Mouse (Mus musculus) urinary bladder, postnatal 4 days (tissue): ENCODE measurements around the gene Ecd.

Experiments
- DNase-seq, 2 experiments: peaks; one replicate each; pipeline ENCODE4 v3.0.0; 2021 to 2022; ENCODE audit warnings: low spot score in 2 of 2

Ecd gene

DNA sequence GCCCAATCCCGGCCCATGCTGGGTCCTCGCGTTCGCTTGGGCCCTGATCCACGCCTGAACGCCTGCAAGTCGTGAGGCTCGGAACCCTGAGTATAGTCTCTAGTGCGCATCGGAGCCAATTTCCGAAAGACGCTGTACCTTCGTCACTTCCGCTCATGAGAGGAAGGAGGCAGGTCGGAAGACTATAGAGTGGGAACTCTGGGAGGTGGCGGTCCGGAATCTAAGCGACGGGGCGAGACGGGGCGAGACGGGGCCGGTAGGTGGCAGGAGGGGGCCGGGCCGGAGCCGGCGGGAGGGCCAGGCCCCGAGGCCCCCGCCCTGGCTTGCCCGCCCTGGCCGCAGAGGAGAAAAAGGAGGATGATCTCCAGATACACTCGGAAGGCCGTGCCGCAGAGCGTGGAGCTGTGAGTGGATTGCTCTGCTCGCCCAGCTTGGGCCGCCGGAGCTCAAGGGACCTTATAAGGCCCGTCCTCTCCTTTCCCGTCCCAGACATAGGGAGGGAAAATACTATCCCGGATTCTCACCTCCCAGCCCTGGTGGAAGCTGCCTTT is at the start of gene Ecd, which contains the start of gene Fam149b:
Gene Ecd, minus strand, starts transcription at position 131 of the 551 bp plus-strand sequence.
Gene Fam149b, plus strand, starts transcription at position 172 of the 551 bp plus-strand sequence.
- peak; percentile 88 to 91 for DNase-seq

DNA sequence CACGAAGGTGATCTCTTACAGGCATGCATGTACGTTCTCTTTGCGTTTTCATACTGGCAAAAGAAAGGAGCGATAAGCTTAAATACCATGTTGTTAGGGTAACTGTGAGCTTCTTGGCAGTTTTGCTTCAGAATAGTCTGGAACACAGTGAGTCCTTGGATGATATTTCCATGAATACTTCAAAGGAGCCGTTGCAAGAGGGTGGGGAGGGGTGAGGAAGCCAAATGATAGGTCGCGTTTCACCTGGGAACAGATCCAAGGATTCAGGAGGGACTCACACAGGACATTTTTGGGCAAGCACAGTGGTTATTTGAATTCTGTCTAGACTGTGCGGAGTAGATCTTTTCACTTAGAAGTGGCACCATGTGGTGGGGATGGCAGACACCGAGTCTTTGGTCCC is 49.3 kb upstream of the Ecd start:
- no peak for DNase-seq

DNA sequence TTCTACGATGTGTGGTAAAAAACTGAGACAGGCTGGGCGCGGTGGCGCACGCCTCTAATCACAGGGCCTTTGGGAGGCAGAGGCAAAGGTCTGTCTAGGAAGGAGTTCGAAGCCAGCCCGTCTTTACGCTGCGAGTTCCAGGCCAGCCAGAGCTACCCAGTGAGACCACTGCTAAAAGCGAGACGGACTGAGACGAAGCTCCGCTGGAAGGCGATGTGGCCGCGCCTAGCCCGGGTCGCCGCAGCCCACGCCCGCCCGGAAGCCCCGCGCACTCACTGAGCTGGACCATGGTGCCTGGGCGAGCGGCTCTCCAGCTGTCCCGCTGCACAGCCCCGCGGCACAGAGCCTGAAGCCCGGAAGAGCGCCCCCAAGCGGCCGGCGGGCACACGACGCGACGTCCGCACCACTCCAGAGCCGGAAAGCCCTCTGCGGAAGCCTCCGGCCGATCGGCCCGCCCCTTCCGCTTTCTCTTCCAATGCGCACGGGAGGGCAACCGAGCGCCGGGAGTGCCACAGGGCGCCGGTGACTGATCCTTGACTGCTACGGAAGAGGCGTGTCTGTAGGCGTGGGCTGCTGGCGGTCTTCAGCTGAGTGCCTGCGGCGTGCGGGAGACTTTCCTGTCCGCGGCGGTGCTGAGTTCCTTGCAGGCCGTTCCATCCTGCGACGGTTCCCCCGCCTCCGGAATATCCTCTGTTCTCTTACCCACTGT is 45.4 kb upstream of the Ecd start, which contains the start of gene Mrps16:
Gene Mrps16, minus strand, starts transcription at position 430 of the 709 bp plus-strand sequence.
- peak; percentile 94 for DNase-seq

DNA sequence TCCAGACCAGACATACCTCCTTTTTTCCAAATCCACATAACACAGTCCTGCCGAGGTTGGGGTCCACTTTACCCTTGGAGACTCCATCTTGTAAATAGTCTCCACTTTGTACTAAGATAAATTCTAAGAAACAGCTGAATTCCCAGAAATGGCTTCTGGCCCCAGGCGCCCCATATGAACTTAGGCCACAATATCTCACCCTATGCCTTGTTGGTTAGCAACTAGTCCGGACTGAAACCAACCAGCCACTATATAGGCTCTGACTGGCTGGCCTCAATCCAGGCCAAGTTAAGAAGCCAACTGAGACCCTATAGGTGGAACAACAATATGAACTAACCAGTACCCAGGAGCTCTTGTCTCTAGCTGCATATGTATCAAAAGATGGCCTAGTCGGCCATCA is 44.4 kb upstream of the Ecd start:
- DNase-seq: no peak

DNA sequence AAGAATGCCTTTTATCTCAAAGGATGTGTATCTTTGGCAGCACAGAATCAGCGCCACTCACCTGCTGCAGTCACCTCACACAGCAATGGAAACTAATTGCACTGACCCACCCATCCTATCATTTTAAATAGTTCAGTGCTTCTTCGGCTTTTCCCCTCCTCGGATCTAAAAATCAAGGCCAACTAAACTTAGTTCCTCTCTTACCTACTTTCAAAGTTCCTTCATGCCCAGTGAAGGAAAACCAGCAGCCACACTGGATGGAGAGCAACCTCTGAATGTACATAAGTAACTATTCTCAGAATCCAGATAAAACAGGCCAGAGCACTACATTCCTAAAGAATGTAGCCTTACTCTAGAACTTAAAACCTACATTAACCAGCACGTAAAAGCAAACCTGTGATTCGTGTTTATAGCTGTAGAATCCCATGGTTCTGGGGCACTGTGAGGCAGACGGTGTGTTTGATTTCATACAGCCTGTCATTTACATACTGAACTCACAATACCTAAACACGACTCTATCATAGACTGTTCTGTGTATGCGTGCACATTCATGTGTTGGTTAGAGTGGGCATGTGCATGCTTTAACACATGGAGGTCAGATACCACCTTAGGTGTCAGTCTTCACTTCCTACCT is 41.6 kb upstream of the Ecd start:
- DNase-seq: no peak

DNA sequence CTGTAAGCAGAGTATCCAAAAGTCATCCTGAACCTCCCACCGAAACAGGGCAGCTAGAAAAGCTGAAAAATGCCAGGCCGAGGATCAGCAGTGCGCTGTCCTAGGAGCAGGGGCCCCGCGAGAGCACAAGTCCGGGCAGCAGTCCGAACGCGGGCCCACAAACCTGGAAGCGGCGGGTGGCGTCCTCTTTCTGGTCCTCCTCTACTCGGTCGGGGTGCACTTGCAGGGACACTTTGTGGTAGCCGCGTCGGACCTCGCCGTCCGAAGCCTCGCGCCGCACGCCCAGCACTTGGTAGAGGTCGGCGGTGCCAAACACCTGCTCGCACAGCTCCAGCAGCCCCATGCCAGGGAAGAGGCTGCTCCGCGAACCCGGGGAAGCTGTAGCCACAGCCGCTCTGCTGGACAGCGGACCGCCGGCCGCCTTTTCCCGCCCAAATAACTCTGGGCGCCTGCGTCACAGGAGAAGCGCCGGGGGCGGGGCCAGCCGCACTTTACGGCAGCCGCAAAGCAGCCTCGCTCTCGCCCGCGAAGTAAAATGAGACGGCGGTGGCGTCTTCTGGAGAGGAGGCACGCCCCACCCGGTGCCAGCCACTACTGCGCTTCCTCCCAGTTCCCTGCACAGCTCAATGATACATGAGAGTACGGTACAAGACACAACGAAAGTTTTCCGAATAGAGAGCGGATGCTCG is 40.7 kb upstream of the Ecd start, which contains the start of gene Dnajc9:
Gene Dnajc9, minus strand, starts transcription at position 470 of the 689 bp plus-strand sequence.
- DNase-seq: peak; percentile 92 to 96

DNA sequence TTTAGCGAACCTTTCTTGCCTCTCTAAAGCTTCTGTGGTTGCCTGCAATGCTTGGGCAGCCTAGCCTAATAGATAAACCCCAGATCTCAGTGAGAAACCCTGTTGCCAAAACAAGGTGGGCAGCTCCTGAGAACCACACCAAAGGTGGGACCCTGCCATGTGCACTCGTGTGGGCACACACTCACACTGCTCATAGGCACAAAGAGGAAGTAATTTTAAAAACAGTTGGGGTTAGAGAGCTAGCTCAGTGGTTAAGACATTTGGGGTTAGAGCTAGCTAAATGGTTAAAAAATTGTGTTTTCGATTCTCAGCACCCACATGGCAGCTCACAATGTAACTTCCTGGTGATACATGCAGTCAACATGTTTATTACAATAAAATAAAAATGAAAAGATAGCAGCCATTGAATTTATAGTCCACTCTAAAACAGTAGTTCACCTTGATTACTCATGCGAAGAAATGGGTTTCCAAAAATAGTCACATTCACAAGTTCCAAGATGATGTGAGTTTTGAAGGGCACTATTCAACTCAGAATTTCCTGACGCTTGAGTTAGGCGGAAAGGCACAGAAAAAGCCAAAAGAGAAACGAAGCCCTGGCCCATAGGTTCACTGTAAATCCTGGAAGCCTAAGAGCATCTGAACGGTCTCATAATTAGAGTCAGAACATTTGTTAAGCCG is 32.0 kb upstream of the Ecd start:
- no peak for DNase-seq

DNA sequence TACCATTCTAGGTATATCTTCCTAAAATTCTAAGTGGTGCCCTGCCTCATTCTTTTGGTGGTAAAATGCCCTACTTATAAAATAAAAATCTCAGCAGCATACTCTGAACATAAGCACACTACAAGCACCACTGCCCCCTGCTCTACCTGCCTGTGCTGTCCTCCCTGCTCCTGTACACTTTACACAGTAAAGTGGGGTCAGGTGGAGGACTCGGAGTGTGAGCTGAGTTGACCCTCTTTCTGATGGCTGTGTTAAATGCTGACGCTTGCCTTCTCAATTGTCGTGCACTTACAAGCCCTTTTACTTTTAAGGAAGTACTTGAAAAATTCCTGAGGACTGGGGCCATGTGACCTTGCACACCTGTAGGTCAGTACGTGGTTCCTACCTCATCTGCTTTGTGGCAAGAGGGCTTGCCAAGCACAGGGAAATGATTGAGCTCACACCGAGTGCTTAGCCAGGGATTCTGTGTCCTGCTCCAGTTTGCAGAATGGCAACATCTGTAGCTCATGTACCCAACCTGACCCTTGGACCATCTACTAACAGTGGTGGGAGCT is 31.2 kb upstream of the Ecd start:
- no peak for DNase-seq

DNA sequence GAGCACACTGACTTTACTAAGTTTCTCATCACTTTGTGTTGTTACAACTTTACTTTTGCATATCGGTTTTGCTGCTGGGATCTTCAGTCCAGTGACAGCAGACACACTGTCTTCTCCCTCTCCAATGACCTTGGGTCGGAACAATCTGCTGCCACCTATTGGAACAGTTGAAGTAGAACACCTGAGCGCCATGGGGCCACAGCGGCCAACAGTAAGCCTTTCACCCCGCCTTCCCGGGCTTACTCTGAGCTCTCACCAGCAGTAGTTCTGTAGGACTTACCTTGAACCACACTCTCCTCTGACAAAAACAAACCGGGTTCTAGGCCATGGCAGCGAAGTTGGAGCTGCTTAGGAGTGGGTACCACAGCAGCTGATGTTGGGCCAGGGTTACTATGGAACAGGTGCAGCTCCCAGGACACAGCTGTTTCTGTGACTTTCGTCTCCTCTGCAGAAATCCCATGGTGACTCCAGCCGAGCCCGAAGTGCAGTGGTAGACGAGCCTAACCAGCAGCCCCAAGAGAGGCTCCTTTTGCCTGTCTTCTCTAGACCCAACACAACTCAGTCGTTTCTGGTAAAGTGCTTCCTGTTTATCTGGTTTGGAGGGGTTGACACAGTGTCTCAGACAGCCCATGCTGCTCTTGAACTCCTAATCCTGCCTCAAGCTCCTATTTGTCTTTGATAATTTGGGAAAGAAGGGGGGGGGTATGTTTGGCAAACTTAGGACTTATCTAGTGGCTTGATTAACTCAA is 30.6 kb upstream of the Ecd start:
- DNase-seq: peak in 1 of 2 experiments; percentile 35

DNA sequence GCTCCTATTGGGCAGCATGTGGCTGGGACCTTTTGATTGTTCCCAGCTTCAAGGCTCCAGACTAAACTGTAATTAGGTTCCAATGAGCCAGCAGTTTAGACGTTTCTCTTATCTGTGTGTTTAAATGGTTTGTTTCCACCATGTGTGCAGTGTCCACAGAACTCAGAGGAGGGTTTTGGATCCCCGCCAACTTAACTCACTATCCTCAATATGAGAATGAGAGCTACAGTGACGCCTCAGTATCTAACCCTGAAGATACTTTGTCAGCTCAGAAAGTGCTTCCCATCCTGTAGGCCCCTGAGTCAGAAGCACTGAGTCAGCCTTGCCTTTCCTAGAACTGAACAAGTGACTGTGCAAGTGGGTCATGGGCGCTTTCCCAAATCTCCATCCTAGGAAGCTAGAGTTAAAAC is 29.2 kb upstream of the Ecd start:
- no peak for DNase-seq

DNA sequence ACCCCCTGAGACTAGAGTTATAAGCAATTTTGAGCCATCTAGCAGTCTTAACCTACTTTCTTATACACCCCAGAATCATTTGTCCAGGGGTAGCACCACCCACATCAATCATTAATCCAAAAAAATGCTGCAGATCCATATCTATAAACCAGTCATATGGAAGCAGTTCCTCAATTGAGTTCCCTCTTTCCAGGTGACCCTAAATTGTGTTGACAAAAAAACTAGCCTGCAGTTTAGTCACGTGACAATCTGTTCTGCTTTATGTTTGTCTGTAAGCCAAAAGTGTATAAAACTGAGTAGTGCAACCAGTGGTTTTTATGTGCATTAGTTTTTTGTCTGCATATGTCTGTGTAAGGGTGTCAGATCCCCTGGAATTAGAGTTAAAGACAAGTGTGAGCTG is 23.9 kb upstream of the Ecd start:
- DNase-seq: no peak

DNA sequence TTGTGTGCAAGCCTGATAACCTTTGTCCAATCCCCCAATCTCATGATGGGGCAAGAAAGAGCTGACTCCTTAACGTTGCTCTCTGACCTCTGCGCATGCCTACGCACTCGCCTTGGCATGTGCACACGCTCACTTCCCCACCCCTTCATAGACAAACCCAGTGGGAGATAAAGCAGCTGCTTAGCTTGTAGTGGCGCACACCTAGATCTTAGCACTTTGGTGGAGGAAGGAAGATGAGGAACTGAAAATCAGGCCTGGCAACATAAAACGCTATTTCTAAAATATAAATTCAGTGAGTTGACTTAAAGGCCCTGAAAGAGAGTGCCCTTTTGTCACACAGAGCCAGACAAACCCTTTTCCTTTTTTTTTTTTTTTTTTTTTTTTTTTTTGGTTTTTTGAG is 22.9 kb upstream of the Ecd start:
- no peak for DNase-seq

DNA sequence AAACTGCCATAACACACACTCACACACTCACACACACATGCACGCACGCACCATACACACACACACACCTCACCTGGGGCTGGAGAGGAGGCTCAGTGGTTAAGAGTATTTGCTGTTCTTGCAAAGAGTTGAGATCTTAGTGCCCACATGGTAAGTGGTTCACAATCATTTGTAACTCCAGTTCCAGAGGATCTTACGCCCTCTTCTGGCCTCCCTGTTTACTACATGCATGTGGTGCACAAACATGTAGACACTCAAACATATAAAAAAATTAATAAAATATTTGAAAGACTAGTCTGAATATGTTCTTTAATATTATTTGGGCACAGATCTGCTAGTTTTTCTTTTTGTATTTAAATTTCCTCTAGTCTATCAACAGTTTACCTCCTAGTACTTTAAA is 20.4 kb upstream of the Ecd start:
- DNase-seq: no peak

DNA sequence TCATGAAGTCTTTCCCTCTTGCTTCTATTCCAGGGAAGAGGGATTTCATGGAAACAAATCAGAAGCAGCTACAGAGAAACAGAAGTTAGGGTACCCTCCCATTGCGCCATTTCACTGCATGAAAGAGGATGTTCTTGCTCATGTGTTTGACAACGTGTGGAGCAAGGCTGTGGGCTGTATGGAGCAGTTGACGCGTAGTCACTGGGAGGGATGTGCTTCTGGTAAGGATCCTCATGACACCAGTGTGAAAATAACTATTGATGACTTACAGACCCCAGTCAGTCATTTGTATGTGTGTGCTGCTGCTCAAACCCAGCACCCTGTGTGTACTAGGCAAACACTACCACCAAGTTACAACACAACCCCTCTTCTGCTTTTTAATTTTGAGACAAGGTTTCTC is 15.3 kb upstream of the Ecd start:
- no peak for DNase-seq

DNA sequence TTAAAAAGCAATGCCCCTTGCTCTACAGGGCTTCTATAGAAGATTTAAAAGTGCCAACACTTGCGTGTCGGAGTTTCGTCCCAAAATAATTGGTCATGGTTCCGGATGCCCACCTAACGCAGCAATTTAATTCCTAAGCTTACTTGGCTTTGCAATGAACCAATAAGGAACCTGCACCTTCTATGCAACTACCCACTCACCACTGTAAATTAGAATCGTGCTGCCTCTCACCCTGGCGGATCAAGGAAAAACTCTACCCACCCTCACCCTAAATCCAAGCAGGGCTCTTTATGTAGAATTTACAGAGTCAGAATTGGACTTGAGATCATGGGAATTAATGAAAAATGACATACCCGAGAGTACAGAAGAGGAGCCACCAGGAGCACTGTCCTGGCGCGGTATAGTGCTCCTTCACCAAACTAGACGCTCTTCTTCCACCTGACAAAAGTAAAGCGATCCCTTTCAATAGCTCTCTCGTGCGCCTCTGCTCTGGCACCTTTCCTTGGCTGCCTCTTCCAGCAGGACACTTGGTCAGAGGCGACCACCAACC is 405 bp downstream of the Ecd start:
- DNase-seq: no peak

DNA sequence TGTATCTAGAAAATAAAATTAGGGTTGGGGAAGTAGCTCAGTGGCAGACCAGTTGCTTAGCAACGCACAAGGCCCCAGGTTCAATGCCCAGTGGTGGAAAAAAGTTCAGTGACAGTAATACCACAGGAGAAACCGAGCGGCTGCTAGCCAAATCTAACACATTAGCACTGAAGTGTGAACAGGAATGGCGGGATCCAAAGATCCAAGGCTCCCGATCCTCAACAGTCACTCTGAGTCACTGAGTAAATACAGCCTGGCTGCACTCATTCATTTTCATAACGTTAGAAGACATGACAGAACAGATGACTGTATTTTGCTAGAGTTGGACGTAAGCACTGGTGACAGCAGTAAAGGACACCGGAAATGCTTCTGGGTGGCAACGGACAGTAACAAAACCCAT is 2.0 kb downstream of the Ecd start:
- no peak for DNase-seq

DNA sequence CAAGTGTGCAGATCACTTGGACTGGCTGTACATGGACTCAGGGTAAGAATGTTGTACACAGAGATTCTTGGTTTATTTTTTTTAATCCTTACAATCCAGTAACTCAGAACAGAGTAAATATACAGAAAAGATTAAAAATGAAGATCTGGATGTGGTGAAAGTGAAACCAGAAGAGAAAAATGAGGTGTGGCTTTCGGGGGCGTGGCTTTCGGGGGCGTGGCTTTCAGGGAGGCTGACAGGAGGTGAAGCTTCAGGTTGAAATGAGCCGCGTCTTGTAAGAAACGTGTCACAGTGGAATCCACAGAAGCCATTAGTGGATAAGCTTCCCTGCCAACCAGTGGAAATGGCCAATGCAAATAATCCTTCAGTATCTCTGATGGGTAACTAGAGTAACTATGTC is 7.1 kb downstream of the Ecd start:
- DNase-seq: no peak

DNA sequence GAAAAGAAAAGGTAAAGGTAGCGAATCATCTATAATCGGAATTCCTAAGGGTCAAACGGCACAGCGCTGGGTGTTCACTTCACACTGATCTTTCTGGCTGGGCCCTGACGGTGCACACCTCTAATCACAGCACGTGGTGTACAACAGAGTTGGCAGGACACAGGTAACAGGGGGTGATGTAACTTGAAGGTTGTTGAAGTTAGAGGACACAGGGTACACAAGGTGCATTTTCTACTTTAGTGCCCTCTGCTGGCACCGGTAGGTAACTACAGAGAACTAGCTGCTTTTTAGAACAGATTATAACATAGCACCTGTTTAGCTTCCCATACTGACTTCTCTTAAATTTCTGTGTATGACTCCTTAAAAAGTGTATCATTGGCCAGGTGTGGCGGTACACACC is 7.8 kb downstream of the Ecd start:
- DNase-seq: no peak

DNA sequence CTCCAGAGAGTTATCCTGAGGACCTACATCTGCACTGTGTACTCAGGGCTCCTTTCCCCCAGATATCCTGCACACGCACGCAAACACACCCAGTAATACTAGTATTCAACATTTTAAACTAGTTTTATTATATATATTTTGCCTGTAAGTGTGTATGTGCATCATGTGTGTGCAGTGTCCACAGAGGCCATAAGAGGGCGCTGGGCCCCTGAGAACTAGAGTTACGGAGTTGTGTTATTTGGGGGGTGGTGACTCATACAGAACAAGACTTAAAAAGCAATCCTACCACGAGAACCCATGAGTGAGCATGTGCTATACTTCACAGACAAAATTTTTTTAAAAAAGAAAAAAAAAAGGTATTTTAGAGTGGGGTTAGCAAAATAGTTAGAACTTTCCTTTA is 8.5 kb downstream of the Ecd start:
- no peak for DNase-seq

DNA sequence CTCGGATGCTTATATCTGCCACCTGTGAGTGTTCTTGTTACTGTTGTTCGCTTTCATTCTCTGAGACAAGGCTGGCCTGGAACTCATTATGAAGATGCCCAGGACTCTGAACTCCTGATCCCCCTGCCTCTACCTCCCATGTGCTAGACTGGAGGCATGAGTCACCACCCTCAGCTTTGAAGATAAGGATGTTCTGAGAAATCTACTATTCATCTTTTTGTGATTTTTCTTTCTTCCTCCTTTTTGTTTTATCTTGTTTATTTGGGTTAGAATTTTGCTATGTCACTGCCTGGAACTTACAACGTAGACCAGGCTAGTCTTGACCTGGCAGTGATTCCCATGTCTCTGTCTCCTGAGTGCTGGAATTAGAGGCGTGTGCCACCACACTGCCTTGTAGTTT is 16.6 kb downstream of the Ecd start:
- DNase-seq: no peak

DNA sequence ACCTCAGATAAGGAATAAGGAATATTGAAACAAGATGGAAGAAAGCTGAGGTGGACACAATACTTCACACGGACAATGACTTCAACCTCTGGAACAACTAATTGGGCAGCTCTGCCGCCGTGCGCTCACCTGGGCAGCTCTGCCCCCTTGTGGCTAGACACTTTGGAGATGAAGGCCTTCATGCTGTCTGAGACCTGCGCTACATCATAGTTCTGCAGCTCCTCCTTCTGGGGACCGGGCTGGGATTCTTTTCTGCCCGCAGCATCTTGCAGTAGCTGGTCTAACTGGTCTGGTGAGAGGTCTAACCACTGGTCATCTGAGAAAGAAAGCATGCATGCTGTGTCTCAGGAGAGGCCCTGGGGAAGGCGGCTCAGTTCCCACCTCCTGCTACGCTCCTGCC is 19.4 kb downstream of the Ecd start:
- peak; percentile 50 to 63 for DNase-seq
